In genomic region chr8:64733271-64733943, GRCm38 (mm10) we compare ENCODE assay signal across 8 mouse cellular contexts. TPM values are rescaled to one million over a fixed set of nuclear protein-coding genes. Genes with fewer than 3 reads are reported as not detected.
A peak's percentile ranks its signal among the peaks of the same experiment; 100 is the strongest.
DNase-seq lines count a peak whose midpoint lies in the region; ATAC-seq lines count a peak whose summit lies in the region.

TSS of gene Msmo1 (minus strand) at chr8:64733792.

- no peaks in the 10 kb centered on the region for H3K27me3 ChIP-seq in intestine, embryonic 14.5 days (replicated peaks; ENCODE audit: control insufficient read depth, insufficient read depth, low read length)

- peak; percentile 100 for ATAC-seq in intestine, embryonic 14.5 days (replicated peaks; ENCODE audit: low FRiP score, low TSS enrichment, low read depth)

- H3K9ac ChIP-seq in intestine, embryonic 14.5 days (ENCODE audit: low read length) = peak within 1 kb of the TSS; percentile 52

- H3K36me3 ChIP-seq in intestine, embryonic 14.5 days (ENCODE audit: control insufficient read depth, insufficient read depth, low read length) = peaks cover 22% of the 10 kb centered on the region

- H3K4me3 ChIP-seq in intestine, embryonic 14.5 days (ENCODE audit: low read depth, low read length) = peak within 1 kb of the TSS; percentile 84

- peaks cover 8% of the 10 kb centered on the region; the same call in 1 of the 2 replicates for H3K4me1 ChIP-seq in intestine, embryonic 14.5 days (replicated peaks; ENCODE audit: control insufficient read depth, insufficient read depth, low read length)

- H3K9me3 ChIP-seq in intestine, embryonic 14.5 days (ENCODE audit: control insufficient read depth, low read length) = no peaks in the 10 kb centered on the region

- intact Hi-C loops in left cerebral cortex, postnatal 14 days (cut with DNase I) = no loop called here

- under 1% methylated on average over 60 of the region's 60 CpGs for WGBS in intestine, embryonic 14.5 days

- H3K4me2 ChIP-seq in intestine, embryonic 14.5 days (ENCODE audit: low read length) = peak within 1 kb of the TSS; percentile 62

- DNase-seq in adrenal gland, adult (ENCODE audit: inconsistent age in 2 of 2, low spot score in 1 of 2) = peak; percentile 98 to 99
- DNase-seq in embryo, embryonic 10.5 days (ENCODE audit: low spot score) = peak; percentile 99
- DNase-seq in gastrocnemius, postnatal 25 days = peak; percentile 98
- DNase-seq in intestine, embryonic 14.5 days (ENCODE audit: low spot score) = peak; percentile 89
- peak; percentile 98 for DNase-seq in left cerebral cortex, postnatal 14 days (ENCODE audit: low spot score in 2 of 2)
- DNase-seq in mesoderm, embryonic 11.5 days (ENCODE audit: low read depth, low spot score) = peak; percentile 99
- DNase-seq in right cerebral cortex, postnatal 36 days (ENCODE audit: low spot score in 2 of 2) = peak; percentile 98 to 99
- DNase-seq in yolk sac, embryonic 10.5 days (ENCODE audit: low spot score) = peak; percentile 98

- H3K27ac ChIP-seq in intestine, embryonic 14.5 days (ENCODE audit: low read depth) = peak within 1 kb of the TSS; percentile 43; the same call in 1 of the 2 replicates

RNA-seq across cellular contexts. Expression of gene Msmo1, which starts in this region (rescaled TPM):
- 1 to 10 TPM; 3.2 to 7.5 TPM for total RNA-seq in gastrocnemius, postnatal 25 days (2021)
- 184 and 220 TPM in 2 replicates for polyA plus RNA-seq in intestine, embryonic 14.5 days (2014; fragmentation: Nextera tagmentation; extraction: Ambion mirVana)
- total RNA-seq in left cerebral cortex, postnatal 14 days (2021) = 100 to 1,000 TPM in 1 of 2 experiments, 10 to 100 TPM in 1; 92.5 to 107 TPM

Comparison
In these comparisons a context has a peak if more than half of its experiments do, and no peak if none do; other contexts are left out.
1. Peak in every context shown above with its lines: DNase-seq, ATAC-seq, H3K4me3 ChIP-seq and H3K27ac ChIP-seq.
2. RNA of gene Msmo1 (total RNA-seq): 92.5 to 107 TPM in left cerebral cortex, postnatal 14 days; 3.2 to 7.5 TPM in gastrocnemius, postnatal 25 days; every median in the first group is over 10 times any median in the second.